Mouse (Mus musculus): ENCODE measurements around the gene Fam193b.

Fam193b gene

GRCm38 (mm10) chr13:55527834-55528772 lies 42.8 kb downstream of the Fam193b start:
- no peak for DNase-seq (ENCODE audit: low spot score)

GRCm38 (mm10) chr13:55527212-55527611 lies 43.7 kb downstream of the Fam193b start:
- DNase-seq (ENCODE audit: low spot score): no peak

- peak; percentile 55 for DNase-seq (ENCODE audit: low spot score)
Measured at GRCm38 (mm10) chr13:55525733-55526553, 45.0 kb downstream of the Fam193b start.

- no peak for DNase-seq (ENCODE audit: low spot score)
Measured at GRCm38 (mm10) chr13:55523951-55524600, 46.8 kb downstream of the Fam193b start.

- DNase-seq (ENCODE audit: low spot score): no peak
Measured at GRCm38 (mm10) chr13:55523278-55523677, 47.6 kb downstream of the Fam193b start.

GRCm38 (mm10) chr13:55522730-55523129 lies 48.2 kb downstream of the Fam193b start:
- no peak for DNase-seq (ENCODE audit: low spot score)

GRCm38 (mm10) chr13:55519606-55520005 lies 51.3 kb downstream of the Fam193b start:
- no peak for DNase-seq (ENCODE audit: low spot score)

- DNase-seq (ENCODE audit: low spot score): peak; percentile 86
Measured at GRCm38 (mm10) chr13:55516955-55517354, 54.0 kb downstream of the Fam193b start.

GRCm38 (mm10) chr13:55513828-55514227 lies 57.1 kb downstream of the Fam193b start:
- DNase-seq (ENCODE audit: low spot score): no peak

GRCm38 (mm10) chr13:55513111-55513748 lies 57.7 kb downstream of the Fam193b start, which contains the start of gene Pdlim7:
TSS of gene Pdlim7 (minus strand) at chr13:55513676.
- DNase-seq (ENCODE audit: low spot score): peak; percentile 97

- DNase-seq (ENCODE audit: low spot score): peak; percentile 68
Measured at GRCm38 (mm10) chr13:55512379-55513031, 58.4 kb downstream of the Fam193b start.

GRCm38 (mm10) chr13:55511492-55511861 lies 59.4 kb downstream of the Fam193b start:
- no peak for DNase-seq (ENCODE audit: low spot score)

- peak; percentile 92 for DNase-seq (ENCODE audit: low spot score)
Measured at GRCm38 (mm10) chr13:55510668-55511491, 60.0 kb downstream of the Fam193b start.

- DNase-seq (ENCODE audit: low spot score): no peak
Measured at GRCm38 (mm10) chr13:55510332-55510667, 60.6 kb downstream of the Fam193b start.

- no peak for DNase-seq (ENCODE audit: low spot score)
Measured at GRCm38 (mm10) chr13:55508531-55508930, 62.4 kb downstream of the Fam193b start.

- no peak for DNase-seq (ENCODE audit: low spot score)
Measured at GRCm38 (mm10) chr13:55507877-55508276, 63.0 kb downstream of the Fam193b start.

GRCm38 (mm10) chr13:55506697-55507096 lies 64.2 kb downstream of the Fam193b start:
- DNase-seq (ENCODE audit: low spot score): no peak

- DNase-seq (ENCODE audit: low spot score): no peak
Measured at GRCm38 (mm10) chr13:55505810-55506209, 65.1 kb downstream of the Fam193b start.

GRCm38 (mm10) chr13:55504390-55504789 lies 66.5 kb downstream of the Fam193b start:
- no peak for DNase-seq (ENCODE audit: low spot score)

GRCm38 (mm10) chr13:55502405-55502804 lies 68.5 kb downstream of the Fam193b start:
- DNase-seq (ENCODE audit: low spot score): no peak

Measured in MN1 (cell line).